Mouse (Mus musculus): ENCODE data around the gene Gm20661. TPM values are rescaled to one million over a fixed set of nuclear protein-coding genes. Genes with fewer than 3 reads are reported as not detected.

Gene Gm20661
- polyA plus RNA-seq, 1 experiment from 2014 or later = 2.8 TPM

DNA sequence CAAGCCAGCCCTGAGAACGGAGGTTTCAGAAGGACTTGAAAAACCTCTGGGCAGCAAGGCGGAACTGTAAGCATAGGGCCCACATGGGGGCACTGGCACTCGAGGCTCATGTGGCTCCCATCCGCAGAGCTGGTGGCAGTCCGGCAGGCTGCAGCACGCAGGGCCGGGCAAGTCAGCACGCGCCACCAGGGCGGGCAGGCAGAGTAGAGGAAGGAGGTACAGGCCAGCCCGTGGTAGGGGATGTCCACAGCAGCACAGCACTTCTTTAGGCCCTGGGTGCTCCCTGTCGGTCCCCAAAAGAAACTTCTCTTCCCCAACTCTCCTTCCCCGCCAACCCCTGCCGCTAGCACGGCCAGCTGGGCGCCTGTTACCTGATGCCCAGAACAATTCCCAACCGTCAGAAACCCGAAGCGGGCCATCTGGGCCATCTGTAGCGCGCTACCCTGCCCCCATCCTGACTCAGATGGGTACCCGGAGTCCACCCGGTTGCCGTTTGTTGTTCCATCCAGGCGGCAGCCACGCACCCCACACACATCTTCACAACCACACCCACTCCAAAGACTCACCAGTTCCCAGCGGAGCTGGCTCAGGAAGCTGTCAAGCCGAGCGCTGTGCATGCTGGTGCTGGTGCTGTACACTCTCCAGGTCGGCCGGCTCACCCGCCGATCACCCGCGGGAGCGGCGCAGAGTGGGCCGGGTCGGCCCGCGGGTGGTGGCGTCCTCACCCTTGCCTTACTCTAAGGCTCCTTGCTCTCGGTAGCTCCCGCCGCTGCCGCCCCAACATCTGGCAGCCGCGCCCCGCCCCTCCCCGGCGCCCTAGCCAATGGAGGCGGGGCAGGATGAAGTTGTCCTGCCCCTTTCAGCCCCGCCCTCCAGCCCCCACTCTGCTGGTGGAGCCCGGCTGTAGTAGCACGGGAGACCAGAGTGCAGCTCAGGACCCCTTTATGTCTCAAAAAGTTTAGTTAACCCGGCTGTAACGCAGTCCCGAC lies 2.6 kb downstream of the Gm20661 start, which contains the start of gene Inka1:
Inka1 (minus strand) TSS at position 749 of the 989 bp plus-strand sequence.
- Histone ChIP-seq H3K27ac (peak within 1 kb of the TSS; percentile 92), H3K27me3 (no peaks in the 10 kb centered on the region), H3K4me1 (replicated peaks) (peaks cover 52% of the 10 kb centered on the region), H3K4me2 (peak within 1 kb of the TSS; percentile 75), H3K36me3 (no peaks in the 10 kb centered on the region), H3K9ac (peak within 1 kb of the TSS; percentile 61), H3K9me3 (replicated peaks) (no peaks in the 10 kb centered on the region), H3K4me3 (peak within 1 kb of the TSS; percentile 65)
- ATAC-seq (replicated peaks; ENCODE audit: insufficient number of reproducible peaks, insufficient read depth, low FRiP score, low read depth) = peak; percentile 63
- WGBS = under 1% methylated on average over 58 of the region's 58 CpGs

DNA sequence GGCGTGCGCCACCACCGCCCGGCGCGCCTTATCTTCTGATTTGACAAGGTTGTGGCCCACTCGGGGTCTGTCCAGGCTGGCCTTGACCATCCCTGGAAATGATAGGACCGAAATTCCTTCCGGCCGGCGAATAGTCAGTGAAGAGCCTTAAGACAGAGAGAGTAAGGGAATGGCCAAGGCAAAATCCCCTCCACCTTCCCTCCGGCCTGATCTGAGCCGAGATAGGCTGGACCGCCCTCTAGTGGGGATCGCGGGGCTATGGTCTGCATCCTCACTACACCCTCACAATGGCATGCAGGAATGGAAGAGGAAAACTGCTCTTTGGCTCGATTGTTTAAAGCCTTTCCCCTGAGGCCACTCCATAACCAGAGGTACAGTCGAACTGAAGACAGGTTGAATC lies 3.5 kb downstream of the Gm20661 start:
- H3K36me3 ChIP-seq = no peaks in the 10 kb centered on the region
- no peak overlapping the region for H3K9ac ChIP-seq
- no peaks in the 10 kb centered on the region for H3K9me3 ChIP-seq (replicated peaks)
- 3% methylated on average over 18 of the region's 18 CpGs for WGBS
- H3K27me3 ChIP-seq = no peaks in the 10 kb centered on the region
- 0 out of 2 replicates have a peak, but pooled peaks have one; percentile 7 for ATAC-seq (replicated peaks; ENCODE audit: insufficient number of reproducible peaks, insufficient read depth, low FRiP score, low read depth)
- H3K4me1 ChIP-seq (replicated peaks) = peaks cover 43% of the 10 kb centered on the region
- H3K27ac ChIP-seq = peak overlapping the region; percentile 92
- peak overlapping the region; percentile 65 for H3K4me3 ChIP-seq
- H3K4me2 ChIP-seq = peak overlapping the region; percentile 75

DNA sequence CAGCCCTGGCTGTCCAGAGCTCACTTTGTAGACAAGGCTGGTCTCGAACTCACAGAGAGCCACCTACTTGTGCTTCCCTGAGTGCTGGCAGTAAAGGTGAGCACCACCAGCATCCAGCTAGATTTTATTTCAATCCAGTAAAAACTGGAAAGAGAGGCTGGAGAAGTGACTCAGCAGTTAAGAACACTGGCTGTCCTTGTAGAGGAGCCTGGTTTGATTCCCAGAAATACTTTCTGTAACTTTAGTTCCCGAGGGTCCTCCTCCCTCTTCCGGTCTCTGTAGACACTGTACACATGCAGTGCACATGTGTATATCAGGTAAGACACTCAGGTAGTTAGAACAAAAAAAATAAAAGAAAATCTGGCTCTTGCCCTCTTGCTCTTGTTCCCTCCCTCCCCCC lies 5.1 kb downstream of the Gm20661 start:
- WGBS = 61% methylated on average over 3 of the region's 3 CpGs
- Histone ChIP-seq H3K9ac (no peak overlapping the region), H3K4me3 (no peak overlapping the region), H3K36me3 (no peaks in the 10 kb centered on the region), H3K27ac (no peak overlapping the region), H3K4me1 (replicated peaks) (peaks cover 27% of the 10 kb centered on the region), H3K9me3 (replicated peaks) (no peaks in the 10 kb centered on the region), H3K27me3 (no peaks in the 10 kb centered on the region), H3K4me2 (no peak overlapping the region)
- ATAC-seq (replicated peaks; ENCODE audit: insufficient number of reproducible peaks, insufficient read depth, low FRiP score, low read depth) = no peak

DNA sequence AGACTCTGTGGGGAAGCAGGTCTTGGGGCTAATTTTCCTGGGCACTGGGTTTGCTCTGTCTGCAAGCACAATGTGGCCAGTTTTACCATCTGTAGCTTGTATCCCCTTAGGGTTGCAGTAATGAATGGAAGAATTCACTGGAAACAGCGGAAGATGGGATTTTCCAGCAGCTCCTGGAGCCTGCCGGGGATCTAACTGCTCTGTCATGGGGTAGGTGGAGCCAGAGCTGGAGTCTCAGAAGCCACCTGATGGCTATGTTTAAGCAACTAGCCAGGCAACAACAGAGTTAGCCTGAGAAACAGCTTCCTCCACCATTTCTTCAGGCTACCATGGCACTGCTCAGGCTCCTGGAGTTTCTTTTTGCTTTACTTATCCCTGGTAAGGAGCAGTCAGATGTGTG lies 9.3 kb downstream of the Gm20661 start, which contains the start of gene Cdhr4:
Cdhr4 (plus strand) TSS at position 301 of the 400 bp plus-strand sequence.
- no peak within 1 kb of the TSS for H3K9ac ChIP-seq
- no peak within 1 kb of the TSS for H3K4me3 ChIP-seq
- H3K36me3 ChIP-seq = no peaks in the 10 kb centered on the region
- H3K4me2 ChIP-seq = no peak within 1 kb of the TSS
- H3K27ac ChIP-seq = no peak within 1 kb of the TSS
- H3K9me3 ChIP-seq (replicated peaks) = no peaks in the 10 kb centered on the region
- no peak for ATAC-seq (replicated peaks; ENCODE audit: insufficient number of reproducible peaks, insufficient read depth, low FRiP score, low read depth)
- peaks cover 5% of the 10 kb centered on the region; the same call in 1 of the 2 replicates for H3K4me1 ChIP-seq (replicated peaks)
- no peaks in the 10 kb centered on the region for H3K27me3 ChIP-seq
- 63% methylated on average over 2 of the region's 2 CpGs for WGBS

DNA sequence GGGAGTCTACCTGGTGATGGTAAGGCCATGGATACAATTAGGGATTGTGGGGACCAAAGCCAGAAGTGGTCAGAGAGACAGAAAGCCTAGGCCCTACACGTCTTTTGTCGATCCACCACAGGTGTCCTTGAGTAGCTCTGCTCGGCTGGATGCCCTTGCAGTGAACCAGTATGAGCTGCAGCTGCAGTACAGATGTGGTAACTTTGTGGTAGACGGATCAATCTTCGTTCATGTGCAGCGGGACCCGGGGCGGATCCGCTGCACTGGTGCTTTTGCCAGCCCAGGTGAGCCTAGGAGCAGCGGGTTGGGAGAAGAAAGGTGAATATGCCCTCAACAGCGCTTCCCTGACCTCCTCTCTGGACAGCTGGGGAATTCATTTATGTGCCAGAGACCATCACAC lies 10.2 kb downstream of the Gm20661 start:
- H3K9me3 ChIP-seq (replicated peaks) = no peaks in the 10 kb centered on the region
- 83% methylated on average over 11 of the region's 11 CpGs for WGBS
- no peak for ATAC-seq (replicated peaks; ENCODE audit: insufficient number of reproducible peaks, insufficient read depth, low FRiP score, low read depth)

DNA sequence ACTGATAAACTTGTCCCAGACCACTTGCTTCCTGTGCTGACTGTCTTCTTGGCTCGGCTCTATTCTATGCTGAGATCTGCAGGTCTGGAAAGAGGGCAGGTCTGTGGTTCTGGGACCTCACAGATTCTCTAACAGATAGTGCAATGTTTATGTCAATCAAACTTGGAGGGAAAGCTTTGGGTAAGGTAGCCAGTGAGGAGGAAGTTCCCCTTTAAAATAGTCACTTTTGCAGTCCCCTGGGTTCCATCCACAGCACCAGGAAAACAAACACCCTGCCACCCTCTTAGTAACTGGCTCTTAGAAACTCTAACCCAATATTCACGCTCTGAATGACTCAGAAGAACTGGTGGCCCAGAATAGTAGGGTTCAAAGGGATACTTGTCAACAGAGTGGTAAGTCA lies 11.6 kb downstream of the Gm20661 start:
- no peak for ATAC-seq (replicated peaks; ENCODE audit: insufficient number of reproducible peaks, insufficient read depth, low FRiP score, low read depth)
- H3K9ac ChIP-seq = no peak overlapping the region

More for the DNA sequence above, 10.2 kb downstream of the Gm20661 start:
- H3K9ac ChIP-seq = no peak overlapping the region
- no peaks in the 10 kb centered on the region for H3K36me3 ChIP-seq
- no peak overlapping the region for H3K27ac ChIP-seq
- no peak overlapping the region for H3K4me2 ChIP-seq
- peaks cover 5% of the 10 kb centered on the region; the same call in 1 of the 2 replicates for H3K4me1 ChIP-seq (replicated peaks)
- no peak overlapping the region for H3K4me3 ChIP-seq
- H3K27me3 ChIP-seq = no peaks in the 10 kb centered on the region

DNA sequence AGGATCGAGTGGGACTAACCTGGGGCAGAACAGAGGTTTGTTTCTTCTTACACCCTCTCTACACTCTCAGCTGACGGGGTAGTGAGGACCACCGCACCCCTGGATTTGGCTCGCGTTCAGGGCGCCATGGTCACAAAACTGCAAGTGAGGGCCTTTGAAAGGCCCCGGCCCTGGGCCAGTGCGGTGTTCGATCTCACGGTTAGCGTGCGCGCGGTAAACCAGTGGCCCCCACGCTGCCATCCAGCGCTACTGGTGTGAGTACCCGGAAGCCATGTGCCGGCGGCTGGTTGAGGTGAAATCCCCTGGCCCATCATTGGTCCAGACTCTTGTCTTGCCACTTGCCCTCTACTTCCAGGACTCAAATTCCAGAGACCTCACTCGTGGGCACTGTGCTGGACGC lies 12.7 kb downstream of the Gm20661 start:
- H3K9ac ChIP-seq = no peak overlapping the region
- no peak overlapping the region for H3K27ac ChIP-seq
- no peak overlapping the region for H3K4me3 ChIP-seq
- peaks cover 5% of the 10 kb centered on the region; the same call in 1 of the 2 replicates for H3K4me1 ChIP-seq (replicated peaks)
- 91% methylated on average over 21 of the region's 21 CpGs for WGBS
- ATAC-seq (replicated peaks; ENCODE audit: insufficient number of reproducible peaks, insufficient read depth, low FRiP score, low read depth) = no peak
- H3K9me3 ChIP-seq (replicated peaks) = no peaks in the 10 kb centered on the region
- H3K27me3 ChIP-seq = no peaks in the 10 kb centered on the region
- no peak overlapping the region for H3K4me2 ChIP-seq
- H3K36me3 ChIP-seq = no peaks in the 10 kb centered on the region

More for the DNA sequence above, 11.6 kb downstream of the Gm20661 start:
- no peaks in the 10 kb centered on the region for H3K9me3 ChIP-seq (replicated peaks)
- 38% methylated on average over 2 of the region's 2 CpGs for WGBS
- no peak overlapping the region for H3K4me3 ChIP-seq
- no peaks in the 10 kb centered on the region for H3K27me3 ChIP-seq
- H3K27ac ChIP-seq = peak overlapping the region; percentile 12; the same call in 1 of the 2 replicates
- H3K4me2 ChIP-seq = no peak overlapping the region
- peaks cover 5% of the 10 kb centered on the region; the same call in 1 of the 2 replicates for H3K4me1 ChIP-seq (replicated peaks)
- H3K36me3 ChIP-seq = no peaks in the 10 kb centered on the region

DNA sequence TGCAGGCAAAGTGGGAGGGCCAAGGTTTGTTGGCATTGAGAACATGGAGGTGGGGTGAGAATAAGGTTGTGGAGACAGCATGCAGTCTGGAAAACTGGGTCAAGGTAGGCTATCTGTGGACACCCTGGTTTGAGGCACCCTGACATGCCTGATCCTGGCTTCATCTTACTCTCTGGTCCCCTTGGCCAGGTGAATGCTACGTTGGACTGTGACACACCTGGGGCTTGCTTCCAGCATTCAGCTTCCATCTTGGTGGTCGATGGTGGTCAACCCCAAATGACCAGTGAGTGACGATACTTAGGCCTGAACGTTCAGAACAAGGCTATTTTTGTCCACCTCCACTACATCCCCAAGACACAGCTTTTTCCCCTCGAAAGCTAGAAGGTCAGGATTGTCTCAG lies 13.2 kb downstream of the Gm20661 start, which contains the start of gene Gm20662:
Gm20662 (plus strand) TSS at position 301 of the 400 bp plus-strand sequence.
- Histone ChIP-seq H3K9ac (no peak within 1 kb of the TSS), H3K4me1 (replicated peaks) (peaks cover 5% of the 10 kb centered on the region; the same call in 1 of the 2 replicates), H3K4me3 (no peak within 1 kb of the TSS), H3K4me2 (no peak within 1 kb of the TSS), H3K36me3 (no peaks in the 10 kb centered on the region), H3K27ac (no peak within 1 kb of the TSS), H3K27me3 (no peaks in the 10 kb centered on the region), H3K9me3 (replicated peaks) (no peaks in the 10 kb centered on the region)
- 91% methylated on average over 5 of the region's 5 CpGs for WGBS
- no peak for ATAC-seq (replicated peaks; ENCODE audit: insufficient number of reproducible peaks, insufficient read depth, low FRiP score, low read depth)

DNA sequence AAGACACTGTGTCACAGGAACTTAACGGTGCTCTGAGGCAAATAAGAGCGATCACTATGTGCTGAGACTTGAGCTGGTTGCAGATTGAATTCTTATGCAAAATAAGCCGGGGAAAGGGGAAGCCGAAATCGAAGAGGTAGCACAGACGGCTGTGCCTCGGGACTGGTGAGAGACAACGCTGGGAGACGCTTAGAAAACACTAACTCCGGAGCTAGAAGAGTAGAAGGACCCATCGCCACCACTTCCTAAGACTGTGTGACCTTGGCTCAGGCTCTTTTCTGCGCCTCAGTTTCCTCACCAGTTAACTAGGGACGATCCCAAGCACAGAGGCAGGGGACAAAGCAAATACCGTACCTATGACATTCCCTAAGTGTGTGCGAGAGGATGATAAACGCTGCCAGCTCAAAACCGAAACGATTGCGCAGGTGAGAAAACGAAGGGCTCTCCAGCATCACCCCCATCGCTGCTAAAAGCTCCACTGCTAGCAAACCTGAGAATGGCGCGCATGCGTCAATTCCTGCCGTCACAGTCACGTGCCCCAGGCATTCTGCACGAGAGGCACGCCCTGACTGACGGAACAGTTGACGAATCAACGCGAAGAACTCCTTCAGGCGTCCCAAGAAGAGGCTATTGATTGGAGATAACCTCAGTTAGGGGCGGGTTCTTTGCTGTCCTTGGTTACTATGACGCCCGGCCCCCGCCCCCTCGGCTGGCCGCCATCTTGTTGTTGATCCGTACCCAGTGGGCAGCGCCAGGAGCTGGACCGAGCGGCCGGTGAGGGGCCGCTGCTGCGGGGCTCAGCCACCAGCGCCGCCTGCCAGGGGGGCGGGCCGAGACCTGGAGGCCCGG lies 19.3 kb downstream of the Gm20661 start, which contains the start of gene Ip6k1:
Ip6k1 (plus strand) TSS at position 580 of the 849 bp plus-strand sequence.
- H3K9ac ChIP-seq = peak within 1 kb of the TSS; percentile 99
- peak within 1 kb of the TSS; percentile 96 for H3K27ac ChIP-seq
- peak within 1 kb of the TSS; percentile 81 for H3K4me2 ChIP-seq
- H3K4me1 ChIP-seq (replicated peaks) = peaks cover 23% of the 10 kb centered on the region
- no peaks in the 10 kb centered on the region for H3K27me3 ChIP-seq
- H3K9me3 ChIP-seq (replicated peaks) = no peaks in the 10 kb centered on the region
- ATAC-seq (replicated peaks; ENCODE audit: insufficient number of reproducible peaks, insufficient read depth, low FRiP score, low read depth) = peak; percentile 99
- H3K36me3 ChIP-seq = no peaks in the 10 kb centered on the region
- H3K4me3 ChIP-seq = peak within 1 kb of the TSS; percentile 99
- WGBS = under 1% methylated on average over 51 of the region's 51 CpGs

DNA sequence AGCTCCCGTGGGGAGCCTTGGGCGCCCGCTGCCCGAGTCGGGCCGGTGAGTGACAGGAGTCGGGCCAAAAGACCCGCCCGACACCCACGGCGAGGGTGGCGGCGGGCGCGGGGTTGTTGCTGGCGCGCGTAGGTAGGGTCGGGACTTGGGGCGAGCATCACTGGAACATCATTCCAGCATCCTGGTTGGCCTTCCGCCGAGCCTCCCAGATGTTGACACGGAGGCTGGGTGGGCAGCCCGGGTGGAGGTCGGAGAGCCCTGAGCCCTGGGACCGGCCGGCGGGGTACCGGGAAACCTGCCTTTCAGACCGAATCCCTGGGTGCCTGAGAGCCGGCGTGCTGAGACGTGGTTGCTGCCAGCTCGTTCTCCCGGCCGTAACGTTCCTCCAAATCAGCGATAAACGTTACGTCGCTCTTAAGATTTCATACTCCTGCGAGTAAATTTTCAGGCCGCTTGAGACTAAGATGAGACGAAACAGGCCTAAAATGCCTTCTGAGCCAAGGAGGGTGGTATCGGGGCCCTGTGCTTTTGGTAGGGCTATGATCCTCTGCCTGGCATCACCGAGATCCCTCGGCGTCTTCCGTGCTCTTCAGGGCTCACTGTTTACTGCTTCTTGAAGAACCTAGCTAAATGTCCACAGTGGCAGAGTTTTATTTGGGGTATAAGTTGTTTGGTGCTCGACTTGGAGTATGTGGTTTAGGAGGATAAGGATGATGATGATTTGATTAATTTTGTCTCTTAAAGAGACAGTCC lies 20.1 kb downstream of the Gm20661 start:
- H3K9me3 ChIP-seq (replicated peaks) = no peaks in the 10 kb centered on the region
- no peaks in the 10 kb centered on the region for H3K27me3 ChIP-seq
- peak overlapping the region; percentile 99 for H3K9ac ChIP-seq
- peak; percentile 33 for ATAC-seq (replicated peaks; ENCODE audit: insufficient number of reproducible peaks, insufficient read depth, low FRiP score, low read depth)
- peak overlapping the region; percentile 96 for H3K27ac ChIP-seq
- WGBS = under 1% methylated on average over 50 of the region's 50 CpGs
- H3K4me1 ChIP-seq (replicated peaks) = peaks cover 23% of the 10 kb centered on the region
- peak overlapping the region; percentile 99 for H3K4me3 ChIP-seq
- peak overlapping the region; percentile 73 for H3K4me2 ChIP-seq
- H3K36me3 ChIP-seq = no peaks in the 10 kb centered on the region

Data from heart, embryonic 15.5 days (tissue).